Mouse (Mus musculus): ENCODE measurements around the gene Klhl29.

DNA sequence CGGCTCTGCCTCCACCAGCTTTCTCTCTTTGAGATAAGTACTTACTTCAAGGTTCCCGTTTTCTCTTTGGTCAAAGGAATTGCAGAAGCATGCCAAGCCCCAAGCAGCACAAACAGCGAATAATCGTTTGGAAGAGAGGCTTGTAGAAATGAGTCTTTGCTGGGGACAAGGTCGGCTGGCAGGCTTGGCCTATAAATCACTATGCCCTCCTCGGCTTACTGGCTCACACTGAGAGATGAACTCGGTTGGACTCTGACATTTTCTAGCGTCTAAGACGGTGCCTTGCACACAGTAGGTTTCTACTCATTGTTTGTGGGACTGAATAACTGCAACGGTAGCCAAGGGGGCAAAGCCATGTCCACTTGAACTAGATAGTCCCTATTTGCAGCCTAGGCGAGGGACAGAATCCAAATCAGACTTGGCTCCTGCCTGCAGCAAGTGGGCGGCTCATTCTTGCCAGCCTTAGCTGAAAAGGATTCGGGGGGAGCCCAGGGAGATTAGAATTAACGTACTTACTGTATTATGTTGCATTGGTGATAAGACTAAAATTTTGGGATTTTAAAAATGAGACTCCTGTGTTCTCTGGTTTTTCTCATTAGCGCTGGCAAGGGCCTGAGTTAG is 128.7 kb downstream of the Klhl29 start:
- no peak for TF ChIP-seq POLR2A (IDR thresholded peaks at IDR 0.05; ENCODE audit: borderline replicate concordance, control insufficient read depth, low read depth, low read length)
- TF ChIP-seq CTCF (IDR thresholded peaks at IDR 0.05; ENCODE audit: control insufficient read depth, insufficient read depth, low read length): no peak

Measured in bone marrow, adult 2 months (tissue).